Mouse (Mus musculus): ENCODE data around the gene Rufy1.
"Not testable (repeated sequence)": the region's sequence is repeated elsewhere in the genome, so short reads cannot be mapped to it uniquely, and the experiment has no call there.

The Rufy1 gene

GRCm38 (mm10) chr11:50377892-50378684 is 52.8 kb downstream of the Rufy1 start:
- DNase-seq (ENCODE audit: low spot score) = peak; percentile 80

- peak; percentile 98 for DNase-seq (ENCODE audit: low spot score)
Measured at GRCm38 (mm10) chr11:50376911-50377891, 53.7 kb downstream of the Rufy1 start, which contains the start of gene Hnrnph1. Hnrnph1 (plus strand) TSS chr11:50376990.

- no peak for DNase-seq (ENCODE audit: low spot score)
Measured at GRCm38 (mm10) chr11:50376156-50376790, 54.7 kb downstream of the Rufy1 start.

- DNase-seq (ENCODE audit: low spot score) = no peak
Measured at GRCm38 (mm10) chr11:50375421-50375820, 55.5 kb downstream of the Rufy1 start.

- no peak for DNase-seq (ENCODE audit: low spot score)
Measured at GRCm38 (mm10) chr11:50374286-50375015, 56.5 kb downstream of the Rufy1 start.

GRCm38 (mm10) chr11:50373621-50374020 is 57.3 kb downstream of the Rufy1 start:
- DNase-seq (ENCODE audit: low spot score) = no peak

- no peak for DNase-seq (ENCODE audit: low spot score)
Measured at GRCm38 (mm10) chr11:50373086-50373485, 57.8 kb downstream of the Rufy1 start.

- DNase-seq (ENCODE audit: low spot score) = no peak
Measured at GRCm38 (mm10) chr11:50371911-50372310, 59.0 kb downstream of the Rufy1 start.

GRCm38 (mm10) chr11:50371399-50371841 is 59.5 kb downstream of the Rufy1 start:
- DNase-seq (ENCODE audit: low spot score) = peak; percentile 49

GRCm38 (mm10) chr11:50370969-50371368 is 60.0 kb downstream of the Rufy1 start:
- DNase-seq (ENCODE audit: low spot score) = no peak

- no peak for DNase-seq (ENCODE audit: low spot score)
Measured at GRCm38 (mm10) chr11:50369360-50369911, 61.5 kb downstream of the Rufy1 start.

- no peak for DNase-seq (ENCODE audit: low spot score)
Measured at GRCm38 (mm10) chr11:50367531-50367930, 63.4 kb downstream of the Rufy1 start.

GRCm38 (mm10) chr11:50365322-50365721 is 65.6 kb downstream of the Rufy1 start:
- no peak for DNase-seq (ENCODE audit: low spot score)

GRCm38 (mm10) chr11:50364548-50364947 is 66.4 kb downstream of the Rufy1 start:
- DNase-seq (ENCODE audit: low spot score) = peak; percentile 66

- DNase-seq (ENCODE audit: low spot score) = not testable (repeated sequence)
Measured at GRCm38 (mm10) chr11:50361282-50361681, 69.6 kb downstream of the Rufy1 start.

GRCm38 (mm10) chr11:50358950-50359861 is 71.7 kb downstream of the Rufy1 start:
- peak; percentile 41 for DNase-seq (ENCODE audit: low spot score)

GRCm38 (mm10) chr11:50355395-50355794 is 75.5 kb downstream of the Rufy1 start:
- no peak for DNase-seq (ENCODE audit: low spot score)

GRCm38 (mm10) chr11:50354851-50355250 is 76.1 kb downstream of the Rufy1 start:
- no peak for DNase-seq (ENCODE audit: low spot score)

GRCm38 (mm10) chr11:50354162-50354561 is 76.8 kb downstream of the Rufy1 start, which contains the start of gene Cby3:
Cby3 (plus strand) TSS chr11:50354462.
- DNase-seq (ENCODE audit: low spot score) = no peak

- no peak for DNase-seq (ENCODE audit: low spot score)
Measured at GRCm38 (mm10) chr11:50352177-50352576, 78.7 kb downstream of the Rufy1 start.
